Mouse (Mus musculus) myocyte (in vitro differentiated cells): ENCODE results near the gene Ndufv1.

ENCODE experiments used
- E2F4 ChIP-seq: IDR thresholded peaks from one replicate; pipeline ENCODE4 v1.6.1; 2011; ENCODE audit warnings: mild to moderate bottlenecking, control low read depth, moderate library complexity; ENCODE audit not compliant: insufficient read depth
- MAX ChIP-seq: IDR thresholded peaks from one replicate; pipeline ENCODE4 v1.6.1; 2011; ENCODE audit warnings: low read depth, mild to moderate bottlenecking, control low read depth
- MYOG ChIP-seq, 3 experiments: IDR thresholded peaks; one replicate each; pipeline ENCODE4 v1.6.1; 2011; ENCODE audit warnings: control low read depth in 2 of 3, low read depth in 2 of 3, mild to moderate bottlenecking in 2 of 3; ENCODE audit not compliant: insufficient read length in 2 of 3, control insufficient read depth in 1 of 3, insufficient read depth in 1 of 3
- POLR2A ChIP-seq: IDR thresholded peaks from one replicate; pipeline ENCODE4 v1.6.1; 2011; ENCODE audit warnings: low read depth, mild to moderate bottlenecking, control low read depth, moderate library complexity; ENCODE audit not compliant: insufficient read length
- POLR2AphosphoS2 ChIP-seq: IDR thresholded peaks from one replicate; pipeline ENCODE4 v1.6.1; 2011; ENCODE audit warnings: low read depth, control low read depth; ENCODE audit not compliant: insufficient read length
- REST ChIP-seq: IDR thresholded peaks from one replicate; pipeline ENCODE4 v1.6.1; 2011; ENCODE audit warnings: mild to moderate bottlenecking, control low read depth, moderate library complexity; ENCODE audit not compliant: insufficient read depth, insufficient read length
- SRF ChIP-seq: IDR thresholded peaks from one replicate; pipeline ENCODE4 v1.6.1; 2011; ENCODE audit warnings: low read depth; ENCODE audit not compliant: control insufficient read depth, insufficient read length
- TCF12 ChIP-seq: IDR thresholded peaks from one replicate; pipeline ENCODE4 v1.6.1; 2011; ENCODE audit warnings: mild to moderate bottlenecking, control low read depth; ENCODE audit not compliant: poor library complexity, insufficient read depth, severe bottlenecking
- TCF3 ChIP-seq: IDR thresholded peaks from one replicate; pipeline ENCODE4 v1.6.1; 2011; ENCODE audit warnings: low read depth, control low read depth; ENCODE audit not compliant: insufficient read length

DNA sequence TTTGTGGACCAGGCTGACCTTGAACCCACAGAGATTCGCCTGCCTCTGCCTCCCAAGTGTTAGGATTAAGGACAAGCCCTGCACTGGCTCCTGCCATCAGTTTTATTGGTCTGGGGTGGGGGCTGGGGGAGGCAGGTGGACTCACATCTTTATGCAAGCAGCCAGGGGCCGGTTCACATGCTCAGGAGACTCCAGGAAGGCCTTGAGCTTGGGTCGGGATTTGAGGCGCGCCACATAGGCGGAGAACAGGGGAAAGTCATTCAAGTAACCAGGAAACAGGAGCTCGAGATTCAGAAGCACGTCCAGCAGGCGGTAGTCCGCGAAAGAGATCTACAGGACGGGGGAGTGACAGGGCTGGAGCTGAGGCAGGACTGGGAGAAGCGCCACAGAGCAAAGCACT, 44.8 kb upstream of the Ndufv1 start:
- TF ChIP-seq MAX, result no peak
- TF ChIP-seq POLR2A, result no peak
- no peak for TF ChIP-seq TCF12
- TF ChIP-seq E2F4, result no peak
- TF ChIP-seq REST, result no peak
- no peak for TF ChIP-seq SRF
- no peak for TF ChIP-seq MYOG (IDR thresholded peaks at IDR 0.05; ENCODE audit: control insufficient read depth in 1 of 3, insufficient read depth in 1 of 3, insufficient read length in 2 of 3, low read depth in 2 of 3)
- no peak for TF ChIP-seq POLR2AphosphoS2
- TF ChIP-seq TCF3, result no peak
